Mouse (Mus musculus) granulocyte monocyte progenitor cell, adult 5-6 weeks (primary cell): Measurements from ENCODE around the gene Cacna1s. TPM values are rescaled to one million over a fixed set of nuclear protein-coding genes. Genes with fewer than 3 reads are reported as not detected.

Experiments
- ATAC-seq: replicated peaks from 2 replicates; pipeline ENCODE4 v1.8.0; 2016; ENCODE audit warnings: mild to moderate bottlenecking, moderate TSS enrichment, inconsistent platforms; ENCODE audit not compliant: poor library complexity, severe bottlenecking
- total RNA-seq, 2 experiments: library from RNA; stranded (forward) in 1 of 2; stranded (reverse) in 1 of 2; fragments of 200-712, 200-1000 nt in 1 of 2; fragments of >200 nt in 1 of 2; fragmentation: Nextera tagmentation in 1 of 2; gene quantifications; 2 replicates each; pipeline ENCODE4 v1.2.3; 2014 to 2017

Gene Cacna1s
- total RNA-seq, 2 experiments from 2014 or later: not detected

DNA sequence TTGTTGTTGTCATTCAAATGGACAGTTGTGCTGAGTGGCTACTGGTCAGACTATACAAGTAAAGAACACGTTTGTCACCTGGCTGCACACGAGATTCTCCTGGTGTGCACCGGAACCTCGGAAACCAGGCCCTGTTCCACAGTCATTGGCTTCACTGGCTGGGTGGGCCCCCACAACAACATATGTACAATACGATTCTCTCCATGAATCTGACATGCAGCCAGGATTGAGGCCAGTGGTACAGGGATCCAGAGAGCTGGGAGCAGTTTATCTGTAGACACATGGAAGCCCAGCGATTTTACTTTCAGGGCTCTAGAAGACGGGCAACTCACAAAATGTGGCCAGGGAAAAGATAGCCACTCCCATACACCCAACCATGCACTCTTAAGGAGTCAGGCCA lies 51.1 kb downstream of the Cacna1s start:
- ATAC-seq: no peak

DNA sequence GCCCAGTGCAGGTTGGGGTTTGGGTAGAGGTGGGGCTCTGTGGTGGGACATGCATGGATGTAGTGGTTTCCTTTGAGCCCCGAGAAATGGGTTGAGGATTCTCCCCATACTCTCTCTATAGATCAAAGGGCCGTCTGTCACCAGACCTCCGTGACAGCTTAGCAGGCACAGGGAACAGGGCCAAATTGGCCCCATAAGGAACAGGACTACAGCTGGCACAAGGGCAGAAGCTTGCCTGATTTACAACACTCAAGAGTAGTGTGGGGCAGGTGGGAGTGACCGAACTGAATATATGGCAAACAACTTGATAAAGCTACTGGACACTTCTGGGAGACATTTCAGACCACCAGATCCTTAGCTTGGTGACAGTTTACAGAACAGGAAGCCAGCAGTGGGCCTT lies 52.2 kb downstream of the Cacna1s start:
- no peak for ATAC-seq

DNA sequence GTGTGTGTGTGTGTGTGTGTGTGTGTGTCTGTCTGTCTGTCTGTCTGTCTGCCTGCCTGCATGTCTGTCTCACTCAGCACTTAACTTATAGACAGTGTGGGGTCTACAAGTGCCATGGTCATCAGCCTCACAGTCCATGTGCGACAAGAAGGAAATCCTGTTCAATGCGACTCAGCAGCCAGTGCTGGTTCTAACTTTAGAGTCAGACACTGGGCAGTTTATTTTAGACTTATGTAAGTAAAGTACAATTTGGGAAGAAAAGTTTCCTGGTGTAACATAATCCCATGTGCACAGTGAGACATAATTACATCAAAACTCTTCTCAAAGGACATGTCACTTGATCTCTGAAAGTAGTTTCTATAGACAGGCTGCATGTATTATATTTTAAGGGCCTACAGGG lies 56.9 kb downstream of the Cacna1s start:
- no peak for ATAC-seq

DNA sequence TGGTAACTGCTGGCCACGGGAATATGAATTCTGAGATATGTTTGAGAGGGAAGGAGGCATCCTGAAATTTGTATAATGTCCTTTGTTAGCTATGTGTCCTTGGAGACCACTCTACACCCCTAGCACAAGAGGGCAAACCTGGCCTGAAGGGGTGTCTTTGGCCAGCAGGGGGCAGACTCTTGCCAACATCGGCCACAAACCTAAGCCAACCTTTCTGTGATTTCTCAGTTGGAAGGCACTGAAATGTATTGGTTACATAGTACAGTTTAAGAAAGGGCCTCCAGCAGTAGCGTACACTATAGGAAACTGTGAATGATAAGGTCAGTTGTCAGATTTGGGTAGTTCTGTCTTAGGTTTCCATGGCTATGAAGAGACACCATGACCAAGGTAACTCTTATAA lies 63.6 kb downstream of the Cacna1s start:
- ATAC-seq: peak; percentile 57

DNA sequence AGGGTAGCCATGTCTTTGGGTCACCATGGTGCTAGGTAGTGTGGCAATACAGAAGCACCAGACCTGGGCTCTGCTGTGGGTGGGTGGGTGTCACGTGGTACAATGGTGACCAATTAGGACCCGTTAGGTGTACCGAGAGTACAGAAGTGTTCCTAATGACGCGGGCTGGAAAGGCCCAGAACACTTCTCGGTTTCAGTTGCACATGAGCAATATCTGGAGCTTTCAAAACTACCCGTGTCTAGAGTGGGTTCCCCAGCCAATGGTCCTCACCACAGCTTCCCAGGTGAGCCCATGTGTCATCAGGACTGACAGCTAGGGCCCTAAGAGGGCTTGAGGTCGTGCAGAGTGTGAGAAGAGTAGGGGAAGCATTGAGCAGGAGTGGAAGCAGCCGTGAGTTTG lies 64.5 kb downstream of the Cacna1s start:
- no peak for ATAC-seq

DNA sequence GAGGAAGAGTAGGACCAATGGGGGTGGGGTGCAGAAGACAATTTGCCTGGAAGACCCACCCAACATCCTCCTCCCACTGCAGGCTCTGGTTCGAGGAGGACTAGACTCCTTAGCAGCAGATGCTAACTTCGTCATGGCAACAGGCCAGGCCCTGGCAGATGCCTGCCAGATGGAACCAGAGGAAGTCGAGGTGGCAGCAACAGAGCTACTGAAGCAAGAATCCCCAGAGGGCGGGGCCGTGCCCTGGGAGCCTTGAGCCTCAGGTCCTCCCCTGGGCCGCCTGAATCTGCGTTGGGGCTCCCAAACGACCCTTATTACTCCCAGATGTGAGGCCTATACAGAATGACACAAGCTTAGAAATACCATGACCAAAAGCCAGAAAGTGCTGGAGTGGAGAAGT lies 66.3 kb downstream of the Cacna1s start:
- peak; percentile 77 for ATAC-seq

DNA sequence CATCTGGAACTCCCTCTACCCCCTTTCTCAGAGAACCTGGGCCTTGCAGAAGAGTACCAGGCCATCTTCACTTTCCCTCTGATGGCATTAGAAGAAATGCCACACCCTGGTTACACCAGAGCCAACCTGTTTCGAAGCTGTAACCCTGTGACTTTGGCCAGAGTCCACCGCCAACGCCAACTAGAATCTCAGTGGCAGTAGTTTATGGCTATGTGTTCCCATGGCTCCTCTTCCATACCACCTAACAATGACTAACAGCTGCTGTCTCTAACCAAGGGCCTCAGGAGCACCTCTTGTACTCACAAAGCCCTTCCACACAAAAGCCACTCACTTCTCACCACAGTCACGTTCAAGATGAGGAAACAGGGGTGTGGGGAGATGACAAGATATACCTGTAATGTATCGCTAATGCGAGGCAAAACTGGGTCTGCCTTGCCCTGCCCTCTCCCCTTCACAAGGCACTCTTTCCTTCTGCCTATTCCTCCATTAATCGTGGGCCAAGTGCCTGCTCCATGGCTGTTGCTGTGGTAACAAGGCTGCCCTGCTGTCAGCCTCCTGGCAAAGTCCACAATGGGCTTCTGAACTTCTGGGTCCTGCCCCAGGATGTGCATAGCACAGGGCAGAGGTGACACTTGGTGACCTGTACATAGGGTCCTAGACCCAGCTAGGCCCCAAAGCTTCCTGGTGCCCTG lies 67.2 kb downstream of the Cacna1s start:
- no peak for ATAC-seq

DNA sequence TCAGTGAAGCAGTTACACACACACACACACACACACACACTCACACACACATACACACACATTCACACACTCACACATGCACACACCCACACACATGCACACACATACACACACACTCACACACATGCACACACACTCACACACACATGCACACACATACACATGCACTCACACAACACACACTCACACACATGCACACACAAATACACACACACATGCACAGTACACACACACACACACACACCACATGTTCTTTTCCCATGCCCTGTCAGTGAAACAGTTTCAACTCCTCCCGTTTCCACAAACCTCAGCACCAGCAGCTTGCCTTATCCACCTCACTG lies 67.7 kb downstream of the Cacna1s start:
- no peak for ATAC-seq

DNA sequence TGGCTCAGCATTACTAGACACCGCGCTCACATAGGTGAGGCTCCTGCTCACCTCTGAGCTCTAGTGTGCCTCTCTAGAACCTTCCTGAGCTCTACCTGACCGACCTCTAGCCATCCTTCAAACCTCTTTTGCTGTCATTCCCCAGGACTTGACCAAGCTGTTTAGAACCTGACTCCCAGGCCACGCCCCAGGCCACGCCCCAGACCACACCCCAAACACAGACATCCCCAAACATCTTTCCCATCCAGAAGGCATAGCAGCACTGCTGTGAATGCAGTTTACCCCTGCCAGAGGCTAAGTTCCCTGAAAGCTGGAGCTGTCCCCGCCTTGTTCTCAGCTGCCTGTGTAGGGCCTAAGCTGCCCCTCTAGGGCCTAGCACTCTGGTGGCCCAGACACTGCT lies 68.2 kb downstream of the Cacna1s start:
- no peak for ATAC-seq

DNA sequence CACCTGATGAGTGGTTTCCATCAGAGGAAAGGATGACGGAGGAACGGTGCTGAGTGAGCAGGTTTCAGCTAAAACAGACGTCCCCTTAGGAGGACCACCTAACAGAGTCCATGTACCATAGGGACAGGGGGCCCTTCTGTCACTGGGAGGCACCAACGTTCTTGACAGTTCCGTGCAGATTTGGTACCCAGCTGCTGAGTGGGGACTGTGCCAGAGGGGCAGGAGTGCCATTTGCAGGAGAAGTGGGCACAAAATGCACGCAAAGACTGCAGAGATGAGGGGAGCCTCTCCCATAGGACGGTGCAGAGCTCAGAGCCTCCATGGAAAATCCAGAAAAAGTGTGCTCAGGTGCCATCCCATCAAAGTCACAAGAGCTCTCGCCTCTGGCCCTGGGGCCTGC lies 69.5 kb downstream of the Cacna1s start:
- no peak for ATAC-seq

DNA sequence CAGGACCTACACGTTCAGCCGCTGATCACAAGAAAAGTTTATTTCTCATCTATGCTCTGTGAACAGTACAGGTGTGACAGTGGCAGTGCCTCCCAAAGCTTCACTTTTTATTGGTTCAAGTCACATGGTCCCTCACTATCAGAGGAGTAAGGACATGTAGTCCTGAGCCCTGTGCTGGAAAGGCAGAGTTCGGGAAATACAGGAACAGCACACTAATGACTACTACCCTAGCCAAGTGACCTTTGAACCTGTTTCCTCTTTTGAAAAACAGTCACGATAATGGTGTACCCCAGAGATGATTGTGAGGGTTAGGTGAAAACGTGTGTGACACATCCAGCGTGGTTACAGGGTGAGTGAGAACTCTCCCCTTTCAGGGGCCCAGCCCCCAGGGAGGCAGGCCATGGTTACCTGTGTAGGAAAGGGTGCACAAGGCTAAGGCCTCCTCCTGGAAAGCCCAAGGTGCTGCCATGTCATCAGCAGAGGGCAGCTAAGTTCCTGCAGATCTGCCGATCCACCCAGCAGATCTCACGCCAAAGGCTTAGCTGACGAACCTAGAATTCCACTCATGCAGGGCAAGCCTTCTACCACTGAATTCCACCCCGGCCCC lies 73.7 kb downstream of the Cacna1s start:
- ATAC-seq: 0 out of 2 replicates have a peak, but pooled peaks have one; percentile 8

DNA sequence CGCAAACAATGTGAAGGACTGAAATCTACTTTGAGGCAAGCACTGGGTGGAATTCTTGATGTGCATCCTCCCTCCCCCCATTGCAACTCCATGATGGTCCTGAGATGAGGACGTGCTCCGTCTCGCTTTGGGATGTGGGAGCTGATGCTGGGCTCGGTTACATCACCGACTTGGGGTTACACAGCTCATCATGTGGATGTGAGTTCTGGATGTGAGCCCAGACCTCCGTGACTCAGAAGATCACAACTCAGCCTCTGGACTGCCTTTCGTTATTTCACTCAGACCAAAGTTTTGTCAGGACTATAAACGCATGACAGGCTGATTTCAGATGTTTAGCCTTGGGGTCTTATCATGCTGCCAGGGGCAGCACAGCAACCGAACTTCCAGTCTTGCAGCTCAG lies 74.3 kb downstream of the Cacna1s start:
- peak; percentile 31 for ATAC-seq

DNA sequence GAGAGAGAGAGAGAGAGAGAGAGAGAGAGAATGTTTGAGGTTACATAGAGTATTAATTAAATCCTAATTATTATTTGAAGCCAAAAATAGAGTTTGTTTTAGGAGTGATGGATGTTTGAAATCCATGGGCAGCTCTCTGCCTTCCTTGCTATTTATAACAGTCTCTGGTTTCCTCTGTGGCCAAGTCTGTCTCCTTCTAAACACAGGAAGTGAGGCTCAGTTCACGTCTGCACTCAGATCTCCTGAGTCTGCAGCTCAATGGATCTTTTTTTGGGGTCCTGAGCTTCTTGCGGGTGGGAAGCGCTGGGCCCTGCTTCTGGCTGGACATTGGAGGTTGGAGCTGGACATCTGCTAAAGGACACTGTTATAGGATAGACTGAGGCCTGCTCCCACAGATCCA lies 75.3 kb downstream of the Cacna1s start:
- no peak for ATAC-seq

DNA sequence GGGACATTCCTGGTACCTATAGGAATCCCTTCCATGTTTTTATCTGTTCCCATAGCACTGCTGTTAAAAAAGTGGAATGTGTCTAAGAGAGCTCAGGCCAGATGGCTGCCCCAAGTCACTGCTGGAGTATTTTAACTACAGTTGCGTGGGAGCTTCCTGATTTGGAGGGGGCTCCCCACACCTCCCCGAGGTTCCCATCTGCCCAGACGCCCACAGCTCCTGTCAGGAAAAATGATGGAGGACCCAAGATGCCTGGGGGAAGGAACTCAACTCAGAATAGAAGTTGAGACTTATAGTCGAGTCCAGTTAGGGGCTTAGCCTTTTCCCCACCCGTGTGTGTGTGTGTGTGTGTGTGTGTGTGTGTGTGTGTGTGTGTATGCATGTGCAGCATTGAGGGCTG lies 75.9 kb downstream of the Cacna1s start:
- ATAC-seq: no peak

DNA sequence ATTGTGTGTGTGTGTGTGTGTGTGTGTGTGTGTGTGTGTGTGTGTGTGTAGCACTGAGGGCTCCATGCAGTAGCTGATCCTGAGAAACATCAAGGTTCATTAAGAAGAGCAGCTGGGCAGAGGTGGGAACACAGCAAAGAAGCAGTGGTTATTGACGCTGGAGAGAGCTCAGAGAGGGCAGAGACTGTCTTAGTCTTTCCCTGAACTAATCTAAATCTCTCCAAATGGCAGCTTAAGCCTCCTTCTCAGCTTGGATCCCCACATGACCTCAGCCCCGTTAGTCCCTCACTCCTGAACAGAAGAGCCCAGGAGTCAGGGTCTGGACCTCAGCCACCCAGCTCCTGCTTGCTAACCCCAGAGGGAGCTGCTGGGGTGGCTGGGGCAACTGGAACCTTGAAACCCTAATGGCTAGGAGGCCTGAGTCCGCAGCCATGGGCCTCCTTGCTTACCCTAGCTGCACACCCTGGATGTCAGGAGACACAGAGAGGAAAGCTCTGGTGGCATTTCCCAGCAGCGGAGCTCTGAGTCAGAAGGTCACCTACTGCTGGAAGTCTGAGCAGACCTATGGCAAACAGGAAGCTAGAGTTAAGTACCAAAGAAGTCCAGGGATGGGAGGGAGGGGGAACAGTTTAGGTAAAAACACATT lies 76.5 kb downstream of the Cacna1s start:
- ATAC-seq: no peak

DNA sequence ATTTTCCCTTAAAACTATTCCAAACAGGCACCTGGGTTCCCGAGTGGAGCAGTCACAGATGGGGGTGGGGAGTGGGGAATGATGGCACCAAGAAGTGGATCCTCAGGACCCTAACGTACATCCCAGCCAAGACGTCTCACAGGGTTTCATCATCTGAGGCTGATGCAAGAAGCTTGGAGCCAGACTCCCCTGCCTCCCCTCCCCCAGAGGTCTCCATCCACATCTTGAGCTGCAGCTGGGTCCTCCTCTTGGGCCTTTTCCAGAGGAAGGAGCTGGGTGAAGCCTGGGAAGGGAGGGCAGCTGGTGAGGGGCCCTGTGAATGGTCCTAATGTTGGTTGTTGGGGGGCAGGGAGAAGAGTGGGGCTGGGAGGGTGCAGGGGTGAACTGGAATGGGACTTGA lies 77.6 kb downstream of the Cacna1s start:
- no peak for ATAC-seq

DNA sequence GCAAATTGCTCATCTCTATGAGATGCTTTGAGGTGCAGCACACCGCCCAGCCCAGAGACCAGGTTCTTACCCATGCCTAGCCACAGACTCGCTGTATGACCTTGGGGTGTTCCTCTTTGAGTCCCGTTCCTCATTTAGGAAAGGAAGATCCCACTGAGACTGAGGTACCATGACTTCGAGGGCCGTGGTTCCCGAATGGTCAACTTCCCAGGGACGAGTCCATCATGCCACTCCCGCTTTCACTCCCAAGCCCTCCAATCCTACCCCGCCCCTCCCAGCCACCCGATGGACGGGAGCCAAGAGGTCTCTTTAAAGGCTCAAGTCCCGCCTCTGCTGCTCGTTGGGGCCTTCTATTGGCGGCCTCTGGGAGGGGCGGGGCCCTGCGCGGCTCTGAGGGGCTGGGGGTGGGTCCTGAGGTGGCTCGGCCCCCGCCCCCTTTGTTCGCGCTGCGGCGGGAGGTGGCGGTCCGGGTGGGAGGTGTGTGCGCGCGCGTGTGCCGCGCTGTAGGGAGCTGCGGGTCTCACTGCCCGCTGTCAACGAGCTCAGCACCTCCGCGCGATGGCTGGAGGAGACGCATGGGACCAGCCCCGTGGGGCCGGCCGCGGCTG lies 78.5 kb downstream of the Cacna1s start, which contains the start of gene Kif21b:
TSS of gene Kif21b (plus strand) at position 439 of the 608 bp plus-strand sequence.
- ATAC-seq: peak; percentile 65

DNA sequence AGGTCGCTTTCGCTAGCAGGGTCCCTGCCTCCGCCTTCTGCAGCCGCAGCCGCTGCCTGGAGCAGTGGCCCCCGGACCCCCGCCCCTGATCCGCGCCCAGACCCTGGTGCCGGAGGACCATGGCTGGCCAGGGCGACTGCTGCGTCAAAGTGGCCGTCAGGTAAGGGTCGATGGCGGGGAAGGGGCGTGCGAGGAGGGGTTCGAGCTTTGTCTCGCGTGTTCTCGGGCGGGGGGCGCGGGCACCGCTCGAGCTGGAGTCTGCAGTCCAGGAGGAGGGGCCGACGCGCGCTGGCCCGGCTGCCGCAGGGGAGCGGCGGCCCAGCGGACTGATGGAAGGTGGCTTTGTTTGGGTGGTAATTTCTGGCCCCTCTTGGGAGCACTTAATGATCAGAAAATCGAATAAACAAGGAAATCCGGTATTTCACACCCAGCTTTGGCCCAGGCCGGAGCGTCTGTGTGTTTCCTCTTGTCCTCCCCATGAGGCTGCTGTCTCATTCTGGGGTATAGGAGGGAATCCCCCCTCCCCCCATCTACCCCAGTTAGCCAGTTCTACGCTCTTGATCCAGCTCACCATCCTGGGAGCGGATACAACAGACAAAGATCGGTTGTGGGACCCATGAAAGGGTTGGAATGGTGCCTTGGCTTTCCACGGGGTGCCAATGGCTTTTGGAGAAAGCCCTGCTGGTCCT lies 79.2 kb downstream of the Cacna1s start:
- no peak for ATAC-seq

DNA sequence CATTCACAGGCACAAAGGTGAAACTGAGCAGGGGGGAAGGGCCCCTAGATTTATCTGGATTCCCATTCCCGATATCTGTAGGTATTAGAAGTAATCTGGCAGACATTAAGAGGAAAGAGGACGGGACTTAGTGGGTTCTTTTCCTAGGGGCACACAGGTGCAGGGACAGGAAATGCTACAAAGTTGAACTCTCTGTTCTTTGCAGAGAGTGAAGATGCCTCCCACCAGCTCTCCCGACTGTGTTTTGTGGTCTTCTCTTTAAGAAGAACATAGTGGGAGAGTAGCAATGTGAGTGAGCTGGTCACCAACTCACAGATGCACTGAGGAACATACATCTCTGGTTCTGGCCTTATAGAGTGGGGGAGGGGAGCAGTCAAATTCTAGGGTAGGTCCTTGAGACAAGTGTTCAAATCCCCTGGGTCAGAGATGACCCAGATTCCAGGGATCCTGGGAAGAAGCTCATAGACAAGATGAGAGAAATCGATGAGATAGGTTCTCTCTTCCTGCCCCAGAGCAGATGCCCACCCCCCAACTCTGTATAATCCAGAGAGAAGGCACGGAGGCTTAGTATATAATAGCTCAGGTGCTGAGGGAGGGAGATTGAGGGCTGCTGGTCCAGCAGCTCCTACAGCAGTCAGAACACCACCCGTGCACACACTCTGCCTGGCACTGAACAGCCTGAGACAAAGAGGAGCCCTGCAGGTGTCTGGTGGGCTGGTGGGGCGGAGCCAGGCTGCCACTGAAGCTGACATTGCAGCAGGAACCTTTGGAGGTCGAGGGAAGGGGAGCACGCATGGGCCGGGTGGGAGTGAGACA lies 80.0 kb downstream of the Cacna1s start:
- ATAC-seq: no peak
